Mouse (Mus musculus): Measurements from ENCODE around the gene Hoxb9.

Hoxb9 gene

GRCm38 (mm10) chr11:96311520-96312417 lies 40.5 kb downstream of the Hoxb9 start:
- no peak for DNase-seq (ENCODE audit: extremely low read depth, low read depth, low spot score)

DNA sequence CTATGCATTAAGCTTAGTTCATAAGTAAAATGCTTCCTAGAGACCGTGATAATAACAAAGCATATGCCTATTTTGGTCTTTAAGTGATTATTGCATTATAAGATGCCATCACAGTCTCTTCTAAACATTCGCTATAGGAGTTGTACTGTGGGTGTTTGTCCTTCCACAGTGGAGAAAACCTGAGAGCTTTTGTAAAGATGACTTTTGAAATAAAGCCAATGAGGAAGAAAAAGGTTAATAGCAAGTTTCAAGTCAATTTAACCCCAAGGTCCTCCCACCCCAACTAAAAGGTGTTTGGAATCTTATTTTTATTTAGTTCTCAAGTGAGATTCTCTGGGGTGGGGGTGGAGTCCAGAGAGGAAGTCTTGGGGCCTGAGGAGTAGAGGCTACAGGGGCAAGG lies 41.9 kb downstream of the Hoxb9 start:
- no peak for DNase-seq (ENCODE audit: extremely low read depth, low read depth, low spot score)

DNA sequence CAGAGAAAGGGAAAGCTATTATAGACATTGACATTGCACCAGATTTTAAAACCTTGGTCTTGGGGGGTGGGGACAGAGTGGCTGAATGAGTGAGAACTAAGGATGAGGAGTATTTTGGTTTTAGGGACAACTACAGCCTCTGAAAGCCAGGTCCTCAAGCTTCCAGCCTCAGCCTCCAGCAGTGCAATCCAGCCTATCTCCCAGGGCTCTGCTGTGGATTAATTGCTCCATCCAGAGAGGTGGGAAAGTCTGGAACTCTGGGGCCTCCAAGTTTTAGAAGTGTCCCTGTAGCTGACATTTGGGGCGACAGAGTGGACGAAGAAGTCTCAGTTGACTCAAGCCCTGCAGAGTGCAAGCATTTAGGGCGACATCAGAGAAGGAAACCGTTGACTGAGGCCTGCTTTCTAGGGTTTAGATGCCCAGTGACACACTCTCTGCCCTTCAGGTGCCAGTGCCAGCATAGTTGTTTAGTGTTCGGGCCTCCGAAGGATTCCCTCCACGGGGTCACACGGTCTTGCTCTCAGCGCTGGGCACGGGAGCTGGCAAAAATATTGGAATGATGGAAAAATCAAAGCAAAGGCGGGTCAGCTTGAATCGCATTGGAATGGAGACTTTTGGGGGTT lies 42.7 kb downstream of the Hoxb9 start:
- no peak for DNase-seq (ENCODE audit: extremely low read depth, low read depth, low spot score)

GRCm38 (mm10) chr11:96314671-96315343 lies 43.5 kb downstream of the Hoxb9 start:
- no peak for DNase-seq (ENCODE audit: extremely low read depth, low read depth, low spot score)

DNA sequence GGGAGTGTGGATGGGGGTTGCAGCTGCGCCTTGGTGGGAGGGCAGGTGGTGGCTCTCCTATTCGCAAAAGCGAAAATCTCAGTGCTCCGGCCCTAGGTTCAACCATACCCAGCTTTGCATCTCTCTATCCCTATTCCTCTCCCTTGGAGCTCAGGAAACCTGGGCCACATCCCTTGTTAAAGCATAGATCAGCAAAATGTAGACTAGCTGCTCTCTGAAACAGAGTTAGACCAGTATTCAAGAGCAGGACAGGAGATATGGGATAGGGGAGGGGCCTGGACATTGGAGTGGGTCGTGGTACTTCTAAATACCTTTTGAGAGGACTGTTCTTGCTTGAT lies 44.1 kb downstream of the Hoxb9 start:
- no peak for DNase-seq (ENCODE audit: extremely low read depth, low read depth, low spot score)

GRCm38 (mm10) chr11:96316696-96317607 lies 45.7 kb downstream of the Hoxb9 start:
- no peak for DNase-seq (ENCODE audit: extremely low read depth, low read depth, low spot score)

DNA sequence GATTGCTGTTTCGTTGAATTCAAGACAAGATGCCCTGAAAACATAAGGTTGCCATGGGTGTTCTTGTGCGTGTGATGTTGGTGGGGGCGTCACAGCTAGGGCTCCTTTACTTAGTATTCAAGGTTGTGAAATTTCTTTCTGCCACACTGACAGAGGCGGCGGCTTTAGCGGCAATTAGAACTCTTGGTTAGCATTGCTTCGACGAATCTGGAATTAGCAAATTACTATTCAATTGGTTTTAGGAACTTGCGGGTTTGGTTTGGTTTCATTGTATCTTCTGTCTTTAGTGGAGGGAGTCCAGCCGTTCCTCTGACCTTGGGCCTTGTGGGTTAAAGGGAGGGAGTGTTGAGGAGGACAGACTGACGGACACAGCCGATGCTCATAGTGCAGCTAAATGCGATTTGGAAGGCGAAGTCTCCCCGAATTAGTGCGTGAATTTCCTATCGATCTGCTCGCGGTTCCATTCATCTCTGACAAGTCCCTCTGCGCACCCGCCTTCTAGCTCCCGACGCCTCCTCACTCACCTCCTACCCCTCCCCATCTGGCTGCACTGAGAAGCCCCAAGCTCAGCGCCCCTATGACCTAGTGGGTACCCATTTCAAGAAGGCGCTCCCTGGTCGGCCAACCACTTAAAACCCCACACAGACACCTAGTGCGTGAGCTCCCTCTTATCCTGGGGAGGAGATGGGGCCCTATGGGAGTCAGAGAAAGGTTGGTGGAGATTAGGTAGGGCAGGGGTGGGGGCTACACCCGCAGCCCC lies 46.5 kb downstream of the Hoxb9 start, which contains the start of gene Hoxb4:
Gene Hoxb4, plus strand, starts transcription at position 660 of the 760 bp plus-strand sequence.
- no peak for DNase-seq (ENCODE audit: extremely low read depth, low read depth, low spot score)

GRCm38 (mm10) chr11:96318368-96319070 lies 47.3 kb downstream of the Hoxb9 start:
- no peak for DNase-seq (ENCODE audit: extremely low read depth, low read depth, low spot score)

DNA sequence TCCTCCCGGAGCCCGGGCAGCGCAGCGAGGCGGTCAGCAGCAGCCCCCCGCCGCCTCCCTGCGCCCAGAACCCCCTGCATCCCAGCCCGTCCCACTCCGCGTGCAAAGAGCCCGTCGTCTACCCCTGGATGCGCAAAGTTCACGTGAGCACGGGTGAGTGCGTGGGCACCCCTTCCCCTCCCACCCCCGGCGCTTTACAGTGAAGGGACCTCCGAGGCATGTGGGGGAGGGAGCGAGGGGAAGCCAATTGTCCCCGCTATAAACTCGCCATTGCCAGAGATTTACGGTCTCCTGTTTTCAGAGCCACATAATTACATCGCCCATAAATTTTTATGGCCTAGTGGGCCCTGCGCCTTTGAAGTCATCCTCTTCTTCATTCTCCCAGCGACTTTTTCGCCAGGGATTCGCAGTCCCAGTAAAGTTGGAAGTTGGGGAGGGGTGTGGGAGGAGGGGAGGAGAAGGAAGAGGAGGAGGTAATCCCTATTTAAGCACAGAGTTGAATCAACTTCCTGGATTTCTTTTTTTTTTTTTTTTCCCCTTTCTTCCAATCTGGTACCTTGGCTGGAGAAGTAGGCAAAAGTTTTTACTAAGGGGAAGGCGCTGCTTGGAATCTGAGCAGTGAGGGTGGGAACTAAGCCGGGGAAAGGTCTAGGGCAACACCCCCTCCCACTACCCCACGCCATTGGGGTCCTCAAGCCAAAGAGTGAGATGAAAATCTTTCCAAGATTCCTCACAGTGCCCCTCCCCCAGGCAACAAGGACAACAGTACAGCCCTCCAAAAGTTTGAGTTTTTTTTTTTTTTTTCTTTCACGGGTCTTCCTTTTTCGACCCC lies 48.0 kb downstream of the Hoxb9 start:
- no peak for DNase-seq (ENCODE audit: extremely low read depth, low read depth, low spot score)

GRCm38 (mm10) chr11:96319910-96320309 lies 48.7 kb downstream of the Hoxb9 start:
- DNase-seq (ENCODE audit: extremely low read depth, low read depth, low spot score), result no peak

DNA sequence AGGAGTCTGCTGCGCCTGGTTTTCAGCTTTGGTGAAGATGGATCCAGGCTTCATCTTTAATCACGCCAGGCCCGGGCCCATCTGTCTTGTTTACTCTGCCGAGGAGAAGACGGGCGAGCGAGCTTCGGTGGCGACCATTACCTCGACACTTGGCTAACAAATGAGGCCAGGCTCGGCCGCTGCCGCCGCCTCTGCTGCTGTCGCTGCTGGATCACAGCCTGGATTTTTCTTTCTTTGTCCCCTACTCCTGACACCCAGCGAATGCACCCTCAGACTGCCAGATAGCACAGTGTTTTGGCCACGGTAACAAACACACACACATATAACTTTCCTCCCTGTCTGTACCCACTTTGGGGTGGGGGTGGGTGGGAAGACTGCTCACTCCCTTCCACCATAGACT lies 49.4 kb downstream of the Hoxb9 start:
- no peak for DNase-seq (ENCODE audit: extremely low read depth, low read depth, low spot score)

GRCm38 (mm10) chr11:96321846-96322245 lies 50.6 kb downstream of the Hoxb9 start:
- no peak for DNase-seq (ENCODE audit: extremely low read depth, low read depth, low spot score)

GRCm38 (mm10) chr11:96322738-96323137 lies 51.5 kb downstream of the Hoxb9 start:
- DNase-seq (ENCODE audit: extremely low read depth, low read depth, low spot score), result no peak

- DNase-seq (ENCODE audit: extremely low read depth, low read depth, low spot score), result no peak
These were observed 51.9 kb downstream of the Hoxb9 start, which contains the start of gene Hoxb3 for GRCm38 (mm10) chr11:96323154-96323553. TSS of gene Hoxb3 (plus strand) at chr11:96323326.

- DNase-seq (ENCODE audit: extremely low read depth, low read depth, low spot score), result no peak
These were observed 52.9 kb downstream of the Hoxb9 start for GRCm38 (mm10) chr11:96324125-96324524.

GRCm38 (mm10) chr11:96324965-96325364 lies 53.7 kb downstream of the Hoxb9 start:
- no peak for DNase-seq (ENCODE audit: extremely low read depth, low read depth, low spot score)

DNA sequence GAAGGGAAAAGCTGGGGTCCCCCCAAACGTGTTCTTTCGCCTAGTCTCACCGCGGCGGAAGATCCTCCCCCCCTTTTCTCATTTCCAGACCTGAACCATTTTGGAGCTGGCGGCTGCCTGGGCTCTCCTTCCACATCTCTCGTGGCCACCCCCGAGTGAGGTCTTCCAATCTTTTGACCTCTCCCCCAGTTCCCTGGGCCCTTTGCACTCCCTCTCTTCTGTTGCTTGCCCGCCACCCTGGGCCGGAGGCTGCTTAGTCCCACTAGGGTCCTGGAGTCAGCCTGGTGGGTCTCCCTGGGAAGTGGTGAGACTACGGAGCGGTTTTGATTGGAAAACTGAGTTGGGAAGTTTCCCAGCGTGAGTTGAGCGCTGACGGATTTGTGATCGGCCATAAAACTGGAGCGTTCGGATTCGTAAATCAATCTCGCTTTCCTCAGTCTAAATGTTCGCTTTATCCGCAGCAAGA lies 54.5 kb downstream of the Hoxb9 start:
- DNase-seq (ENCODE audit: extremely low read depth, low read depth, low spot score), result no peak
